Mouse (Mus musculus) liver, postnatal 0 days (tissue): ENCODE measurements at regions not wholly inside any gene's neighbourhood (a gene's known extent, or its start where the extent isn't known, plus 50 kb on each side); places are given as distances from the start of the nearest gene placed in this dataset.

Experiments used
- ATAC-seq: fragments of 200-750 bp; cut with Nextera tagmentation; 2 replicates; pipeline ENCODE4 v1.8.0; 2017; ENCODE audit warnings: mild to moderate bottlenecking, moderate library complexity
- DNase-seq: peaks from one replicate; pipeline ENCODE4 v3.0.0-alpha.2; 2016
- H3K27ac ChIP-seq: fragments of 300-500 bp; sonication (generic); 2 replicates; pipeline ENCODE4 v1.5.1; 2014; ENCODE audit warnings: antibody characterized with exemption, moderate library complexity, mild to moderate bottlenecking, low read depth
- H3K27me3 ChIP-seq: fragments of 300-500 bp; sonication (generic); 2 replicates; pipeline ENCODE4 v1.6.1; 2014; ENCODE audit warnings: low read length, control low read depth, mixed read lengths; ENCODE audit not compliant: insufficient read depth
- H3K36me3 ChIP-seq: fragments of 300-500 bp; sonication (generic); replicated peaks from 2 replicates; pipeline ENCODE4 v1.6.1; 2014; ENCODE audit warnings: mild to moderate bottlenecking, control low read depth, low read length, moderate library complexity, mixed read lengths; ENCODE audit not compliant: insufficient read depth
- H3K4me1 ChIP-seq: fragments of 300-500 bp; sonication (generic); 2 replicates; pipeline ENCODE4 v1.6.1; 2014; ENCODE audit warnings: antibody characterized with exemption, mild to moderate bottlenecking, control low read depth; ENCODE audit not compliant: insufficient read depth
- H3K4me2 ChIP-seq: fragments of 300-500 bp; sonication (generic); 2 replicates; pipeline ENCODE4 v1.6.1; 2014; ENCODE audit warnings: low read depth, mild to moderate bottlenecking, low read length, moderate library complexity, mixed read lengths
- H3K4me3 ChIP-seq: fragments of 300-500 bp; sonication (generic); 2 replicates; pipeline ENCODE4 v1.5.1; 2014; ENCODE audit warnings: low read depth, low read length
- H3K9ac ChIP-seq: fragments of 300-500 bp; sonication (generic); replicated peaks from 2 replicates; pipeline ENCODE4 v1.6.1; 2014; ENCODE audit warnings: mild to moderate bottlenecking, moderate library complexity
- H3K9me3 ChIP-seq: fragments of 300-500 bp; sonication (generic); 2 replicates; pipeline ENCODE4 v1.6.1; 2016; ENCODE audit warnings: mild to moderate bottlenecking, control low read depth, low read length, mixed read lengths
- CTCF ChIP-seq: sonication (generic); IDR thresholded peaks from 2 replicates; pipeline ENCODE4 v1.5.1; 2016; ENCODE audit warnings: antibody characterized with exemption, low read depth
- EP300 ChIP-seq: IDR thresholded peaks from 2 replicates; pipeline ENCODE4 v1.6.1; 2016; ENCODE audit warnings: antibody characterized with exemption, low read depth, mild to moderate bottlenecking
- WGBS: fragments of 180-500 bp; shearing (Covaris S2); extraction: QIAGEN DNeasy Blood & Tissue Kit; methylation state at CpG from one replicate; pipeline ENCODE4 v1.1.7; 2014; ENCODE audit not compliant: insufficient replicate concordance; 5-methylcytosine and 5-hydroxymethylcytosine counted together

DNA sequence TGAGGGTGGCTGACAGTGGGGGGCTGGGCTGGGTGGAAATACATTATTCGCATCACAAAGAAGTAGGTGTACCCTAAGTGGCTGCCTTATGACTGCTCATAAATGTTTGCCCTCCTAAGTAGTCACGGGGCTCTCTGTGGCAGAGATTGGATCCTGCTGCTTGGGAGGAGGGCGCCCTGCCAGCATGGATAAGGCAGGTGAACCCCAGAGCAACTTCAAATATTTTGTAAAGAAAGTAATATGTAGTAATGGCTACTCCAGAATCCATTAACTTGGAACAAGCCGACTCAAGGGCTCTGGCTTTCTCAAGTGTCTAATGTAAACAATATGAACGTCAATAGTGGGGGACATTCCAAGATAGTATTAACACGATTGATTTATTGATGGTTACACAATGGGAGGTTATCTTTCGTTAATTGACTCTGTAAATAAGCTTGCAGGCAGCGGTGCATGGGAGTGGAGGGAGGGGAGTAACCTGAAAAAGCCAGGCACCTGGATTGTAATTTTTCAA, 148.9 kb upstream of the Nr2f2 start:
- H3K4me1 ChIP-seq, result no peaks in the 10 kb centered on the region
- no peaks in the 10 kb centered on the region for H3K27me3 ChIP-seq
- no peak for DNase-seq
- no peaks in the 10 kb centered on the region for H3K36me3 ChIP-seq
- TF ChIP-seq EP300 (no peak), CTCF (no peak)
- no peaks in the 10 kb centered on the region for H3K9me3 ChIP-seq
- no peak overlapping the region for H3K4me2 ChIP-seq
- no peak for ATAC-seq
- H3K27ac ChIP-seq, result no peak overlapping the region
- no peak overlapping the region for H3K4me3 ChIP-seq
- WGBS, result 11% methylated on average over 8 of the region's 8 CpGs
- no peak overlapping the region for H3K9ac ChIP-seq

- no peaks in the 10 kb centered on the region for H3K36me3 ChIP-seq
- TF ChIP-seq EP300 (no peak), CTCF (no peak)
- no peak overlapping the region for H3K27ac ChIP-seq
- H3K4me3 ChIP-seq, result no peak overlapping the region
- no peaks in the 10 kb centered on the region for H3K4me1 ChIP-seq
- H3K9ac ChIP-seq, result no peak overlapping the region
- 22% methylated on average over 6 of the region's 6 CpGs for WGBS
- no peak overlapping the region for H3K4me2 ChIP-seq
- H3K27me3 ChIP-seq, result no peaks in the 10 kb centered on the region
- DNase-seq (no peak), ATAC-seq (no peak)
- no peaks in the 10 kb centered on the region for H3K9me3 ChIP-seq
Measured at GRCm38 (mm10) chr7:70514666-70515065, 148.1 kb upstream of the Nr2f2 start.

GRCm38 (mm10) chr7:70512354-70512753, 145.8 kb upstream of the Nr2f2 start:
- 62% methylated on average over 6 of the region's 6 CpGs for WGBS

DNA sequence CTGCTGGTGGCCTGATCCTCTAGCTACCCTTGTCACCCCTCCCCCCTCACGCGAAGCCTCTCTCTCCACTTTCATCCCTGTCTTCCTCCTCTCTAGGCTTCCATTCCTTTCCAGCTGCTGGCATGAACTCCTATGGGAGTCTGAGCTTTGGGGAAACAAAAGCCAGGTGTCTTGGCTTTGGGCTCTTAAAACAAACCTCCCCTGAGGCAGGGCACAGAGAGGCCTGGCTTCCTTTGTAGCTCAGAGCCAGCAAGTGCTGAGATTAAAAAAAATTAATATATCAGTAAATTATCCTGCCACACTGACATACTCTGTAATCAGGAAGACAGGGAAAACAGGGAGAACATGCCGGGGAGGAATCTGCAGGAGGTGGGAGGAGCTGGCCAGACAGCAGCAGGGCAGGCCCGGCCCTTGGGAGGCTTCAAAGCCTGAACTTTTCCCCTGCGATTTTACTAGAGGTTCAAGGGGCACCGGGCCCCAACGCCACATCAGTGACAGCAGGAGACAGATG, 139.2 kb upstream of the Nr2f2 start:
- Histone ChIP-seq H3K27ac (no peak overlapping the region), H3K4me1 (peaks cover 8% of the 10 kb centered on the region), H3K9ac (no peak overlapping the region), H3K4me3 (no peak overlapping the region), H3K4me2 (no peak overlapping the region), H3K36me3 (no peaks in the 10 kb centered on the region), H3K9me3 (no peaks in the 10 kb centered on the region), H3K27me3 (no peaks in the 10 kb centered on the region)
- TF ChIP-seq CTCF (no peak), EP300 (no peak)
- ATAC-seq (no peak), DNase-seq (no peak)
- WGBS, result 25% methylated on average over 7 of the region's 7 CpGs

More at GRCm38 (mm10) chr7:70512354-70512753, 145.8 kb upstream of the Nr2f2 start:
- Histone ChIP-seq H3K9ac (no peak overlapping the region), H3K4me2 (no peak overlapping the region), H3K9me3 (no peaks in the 10 kb centered on the region), H3K27ac (no peak overlapping the region), H3K4me3 (no peak overlapping the region), H3K36me3 (no peaks in the 10 kb centered on the region), H3K4me1 (no peaks in the 10 kb centered on the region), H3K27me3 (no peaks in the 10 kb centered on the region)
- DNase-seq (no peak), ATAC-seq (no peak)
- TF ChIP-seq CTCF (no peak), EP300 (no peak)

DNA sequence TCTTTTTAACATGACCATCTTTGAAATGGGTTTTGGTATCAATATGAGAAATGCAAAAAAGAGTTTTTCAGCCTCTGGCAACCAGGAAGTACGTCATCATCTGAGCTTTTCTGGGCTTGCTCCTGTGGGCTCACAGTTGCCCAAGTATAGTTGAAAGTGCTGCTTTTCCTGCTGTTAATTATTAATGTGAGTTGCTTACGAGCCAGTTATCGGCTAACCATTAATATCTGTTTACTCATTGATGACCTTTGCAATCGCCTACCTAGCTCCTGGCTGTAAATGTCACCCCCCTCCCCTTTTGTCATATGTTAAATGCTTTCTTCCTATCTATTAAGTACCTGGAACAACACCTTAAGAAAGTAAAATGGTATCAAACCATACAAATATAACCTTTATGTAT, 135.3 kb upstream of the Nr2f2 start:
- no peaks in the 10 kb centered on the region for H3K36me3 ChIP-seq
- no peaks in the 10 kb centered on the region for H3K9me3 ChIP-seq
- DNase-seq (no peak), ATAC-seq (peak; percentile 95)
- H3K9ac ChIP-seq, result no peak overlapping the region
- H3K27ac ChIP-seq, result 0 out of 2 replicates have a peak overlapping the region, but pooled peaks have one; percentile 2
- 45% methylated on average over 4 of the region's 4 CpGs for WGBS
- no peak overlapping the region for H3K4me2 ChIP-seq
- H3K27me3 ChIP-seq, result no peaks in the 10 kb centered on the region
- H3K4me3 ChIP-seq, result no peak overlapping the region
- TF ChIP-seq CTCF, result no peak
- TF ChIP-seq EP300, result no peak
- peaks cover 8% of the 10 kb centered on the region for H3K4me1 ChIP-seq

DNA sequence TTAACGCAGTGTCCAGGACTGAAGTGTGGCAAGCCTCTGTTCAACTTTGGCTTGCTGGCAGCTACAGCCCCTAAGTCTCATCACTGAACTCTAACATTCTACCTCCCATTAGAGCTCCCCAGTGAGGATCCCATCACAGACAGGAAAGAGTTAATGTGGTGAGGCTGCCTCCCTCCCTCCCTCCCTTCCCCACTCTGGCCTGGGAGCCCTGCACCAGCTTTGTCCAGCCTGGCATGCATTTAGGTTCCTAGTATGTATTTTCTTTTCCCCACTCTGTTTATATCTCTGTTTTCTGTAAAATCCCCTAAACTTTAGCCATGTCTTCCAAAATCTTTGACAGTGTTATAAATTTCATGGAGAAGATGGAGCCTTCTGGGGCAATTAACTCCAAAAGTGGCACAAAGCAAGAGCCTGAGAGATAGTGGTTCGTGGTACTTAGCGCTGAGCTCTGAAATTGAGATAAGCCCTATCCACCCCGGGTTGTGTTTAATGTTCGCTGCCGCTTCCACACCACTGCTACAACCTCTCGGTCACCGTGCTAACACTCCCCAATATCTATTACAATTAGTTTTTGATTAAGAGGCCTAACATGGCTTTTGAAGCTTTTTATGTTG, 130.1 kb upstream of the Nr2f2 start:
- H3K4me2 ChIP-seq, result no peak overlapping the region
- DNase-seq (no peak), ATAC-seq (no peak)
- H3K9ac ChIP-seq, result no peak overlapping the region
- H3K4me3 ChIP-seq, result no peak overlapping the region
- no peaks in the 10 kb centered on the region for H3K27me3 ChIP-seq
- 0 out of 2 replicates have a peak, but pooled peaks cover 3% of the 10 kb centered on the region for H3K4me1 ChIP-seq
- no peak overlapping the region for H3K27ac ChIP-seq
- no peaks in the 10 kb centered on the region for H3K36me3 ChIP-seq
- no peaks in the 10 kb centered on the region for H3K9me3 ChIP-seq
- TF ChIP-seq CTCF (no peak), EP300 (no peak)
- 50% methylated on average over 8 of the region's 8 CpGs for WGBS
